Mouse (Mus musculus) Patski (cell line): ENCODE measurements around the gene Chtop. TPM values are rescaled to one million over a fixed set of nuclear protein-coding genes. Genes with fewer than 3 reads are reported as not detected.
A peak's percentile ranks its signal among the peaks of the same experiment; 100 is the strongest.

Experiments
- ATAC-seq: fragments of 100-300 bp; one replicate; pipeline ENCODE4 v1.8.0; 2021
- CTCF ChIA-PET: fragments of 350-600 bp; sonication (Branson Sonifier 250); formaldehyde crosslinking; loops from one replicate; lab custom pipeline; 2022; ENCODE audit warnings: inconsistent platforms; lab: Charles Lee
- POLR2A ChIA-PET: fragments of 350-600 bp; sonication (Branson Sonifier 250); formaldehyde crosslinking; loops from one replicate; lab custom pipeline; 2022; ENCODE audit warnings: antibody characterized with exemption, inconsistent platforms; lab: Charles Lee
- DNase-seq: peaks from one replicate; pipeline ENCODE4 v3.0.0-alpha.2; 2011; ENCODE audit warnings: low read depth, low spot score
- H3K27me3 ChIP-seq: fragments of 371-371 bp; one replicate; pipeline ENCODE4 v1.5.1; 2021
- CTCF ChIP-seq: fragments of 100-300 bp; IDR thresholded peaks from one replicate; pipeline ENCODE4 v1.5.1; 2021
- in situ Hi-C: fragments of 300-500 bp; cut with MboI; formaldehyde crosslinking; loops from 3 replicates; pipeline ENCODE4 v1.11.1; 2018; ENCODE audit warnings: low pct_unique_long_range_greater_than_20kb, mixed read lengths
- polyA plus RNA-seq: library from polyadenylated mRNA; unstranded; gene quantifications from one replicate; pipeline ENCODE4 v1.2.3, GENCODE M21; 2021

Gene Chtop
- polyA plus RNA-seq, 1 experiment from 2014 or later = 145 TPM

- DNase-seq (no peak), ATAC-seq (no peak)
- ChIA-PET POLR2A (no interaction called here), CTCF (interaction anchor here (1.3 to 1.4 kb wide), 2 partner anchors 12 to 52 kb away, joined by 3 read pairs; no protein-coding TSS in a partner anchor)
- H3K27me3 ChIP-seq = no peaks in the 10 kb centered on the region
- in situ Hi-C loops = no loop called here
- no peak for TF ChIP-seq CTCF
These were observed 22.4 kb upstream of the Chtop start for GRCm38 (mm10) chr3:90531713-90532112.

GRCm38 (mm10) chr3:90527291-90527873 lies 18.1 kb upstream of the Chtop start:
- no peak for TF ChIP-seq CTCF
- H3K27me3 ChIP-seq = no peaks in the 10 kb centered on the region
- ChIA-PET CTCF (interaction anchor here (1.0 to 6.2 kb wide), 6 partner anchors 9 to 125 kb away, joined by 4 to 66 read pairs (median 22); partner anchors contain the start of genes S100a16, S100a6 and S100a7a), POLR2A (interaction anchor here (0.8 to 1.3 kb wide), 5 partner anchors 9 to 87 kb away, joined by 3 to 4 read pairs (median 3); partner anchors contain the start of gene S100a16)
- ATAC-seq (no peak), DNase-seq (no peak)
- in situ Hi-C loops = no loop called here

GRCm38 (mm10) chr3:90526580-90526979 lies 17.3 kb upstream of the Chtop start, which contains the start of gene S100a14:
Gene S100a14 (plus strand): TSS chr3:90526856.
- ATAC-seq = no peak
- DNase-seq = no peak
- CTCF ChIA-PET = interaction anchor here (0.9 to 6.2 kb wide), 17 partner anchors 10 to 179 kb away, joined by 3 to 66 read pairs (median 6); partner anchors contain the start of genes Chtop, S100a16, S100a3 and S100a6

GRCm38 (mm10) chr3:90526076-90526475 lies 16.8 kb upstream of the Chtop start:
- TF ChIP-seq CTCF = no peak
- ATAC-seq = no peak
- in situ Hi-C loops = no loop called here
- DNase-seq = no peak
- ChIA-PET POLR2A (no interaction called here), CTCF (interaction anchor here (0.9 to 6.2 kb wide), 21 partner anchors 10 to 184 kb away, joined by 3 to 66 read pairs (median 6); partner anchors contain the start of genes Chtop, S100a16, S100a3 and S100a6)
- H3K27me3 ChIP-seq = no peaks in the 10 kb centered on the region

More at GRCm38 (mm10) chr3:90526580-90526979, 17.3 kb upstream of the Chtop start, which contains the start of gene S100a14:
- POLR2A ChIA-PET = interaction anchor here (0.8 to 1.3 kb wide), 4 partner anchors 10 to 88 kb away, joined by 3 to 4 read pairs (median 3); partner anchors contain the start of gene S100a16
- H3K27me3 ChIP-seq = no peaks in the 10 kb centered on the region
- TF ChIP-seq CTCF = no peak
- in situ Hi-C loops = no loop called here

DNA sequence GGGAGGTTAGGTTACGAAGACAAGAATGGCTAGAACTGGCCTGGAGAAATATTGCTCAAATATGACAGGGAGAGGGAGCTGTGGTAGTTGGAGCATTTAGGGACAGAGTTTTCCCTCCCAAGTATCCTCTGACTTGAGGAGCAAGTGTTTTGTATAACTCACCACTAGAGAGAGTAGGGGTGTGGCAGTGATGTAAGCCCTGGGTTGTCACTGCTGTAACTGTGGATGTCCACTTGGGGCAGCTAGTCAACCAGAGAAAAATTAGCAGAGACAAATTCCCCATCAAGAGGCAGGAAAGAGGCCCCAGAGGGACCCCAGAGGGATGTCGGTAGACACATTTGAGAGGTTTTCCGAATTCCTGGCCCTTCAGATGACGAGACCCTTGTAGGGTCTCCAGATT lies 16.1 kb upstream of the Chtop start:
- ChIA-PET CTCF (interaction anchor here (0.9 to 6.2 kb wide), 27 partner anchors 10 to 185 kb away, joined by 3 to 66 read pairs (median 5); partner anchors contain the start of genes Chtop, Gm42674, S100a16 and S100a3), POLR2A (interaction anchor here (0.6 to 1.2 kb wide), 3 partner anchors 58 to 164 kb away, joined by 3 read pairs; partner anchors contain the start of gene S100a4)
- in situ Hi-C loops = no loop called here
- DNase-seq (no peak), ATAC-seq (peak; percentile 73)
- peak; percentile 98 for TF ChIP-seq CTCF
- H3K27me3 ChIP-seq = no peaks in the 10 kb centered on the region

- ATAC-seq (no peak), DNase-seq (no peak)
- ChIA-PET CTCF (interaction anchor here (1.1 to 1.3 kb wide), 2 partner anchors 91 to 193 kb away, joined by 3 to 7 read pairs; no protein-coding TSS in a partner anchor), POLR2A (no interaction called here)
- in situ Hi-C loops = loop anchor here (5.0 kb wide), 1 partner anchor 100 kb away; no protein-coding TSS in a partner anchor
- no peak for TF ChIP-seq CTCF
- H3K27me3 ChIP-seq = no peaks in the 10 kb centered on the region
These were observed 8.4 kb upstream of the Chtop start for GRCm38 (mm10) chr3:90517711-90518110.

- no peak for DNase-seq
- in situ Hi-C loops = loop anchor here (5.0 kb wide), 1 partner anchor 102 kb away; no protein-coding TSS in a partner anchor
- CTCF ChIA-PET = interaction anchor here (1.2 to 1.6 kb wide), 3 partner anchors 9 to 138 kb away, joined by 3 to 4 read pairs (median 4); partner anchors contain the start of genes S100a7a and Snapin
- no peaks in the 10 kb centered on the region for H3K27me3 ChIP-seq
- no peak for ATAC-seq
- POLR2A ChIA-PET = no interaction called here
- no peak for TF ChIP-seq CTCF
These were observed 6.5 kb upstream of the Chtop start for GRCm38 (mm10) chr3:90515789-90516188.

GRCm38 (mm10) chr3:90515242-90515641 lies 5.9 kb upstream of the Chtop start:
- ATAC-seq = no peak

GRCm38 (mm10) chr3:90514691-90515090 lies 5.4 kb upstream of the Chtop start:
- H3K27me3 ChIP-seq = no peaks in the 10 kb centered on the region
- DNase-seq = no peak
- no peak for TF ChIP-seq CTCF
- ChIA-PET CTCF (interaction anchor here (0.9 to 1.6 kb wide), 4 partner anchors 11 to 139 kb away, joined by 3 to 4 read pairs (median 4); partner anchors contain the start of genes S100a7a and Snapin), POLR2A (no interaction called here)
- in situ Hi-C loops = loop anchor here (5.0 kb wide), 1 partner anchor 103 kb away; no protein-coding TSS in a partner anchor
- ATAC-seq = peak; percentile 64

More at GRCm38 (mm10) chr3:90515242-90515641, 5.9 kb upstream of the Chtop start:
- ChIA-PET CTCF (interaction anchor here (0.9 to 1.6 kb wide), 4 partner anchors 10 to 138 kb away, joined by 3 to 4 read pairs (median 4); partner anchors contain the start of genes S100a7a and Snapin), POLR2A (no interaction called here)
- in situ Hi-C loops = loop anchor here (5.0 kb wide), 1 partner anchor 102 kb away; no protein-coding TSS in a partner anchor
- H3K27me3 ChIP-seq = no peaks in the 10 kb centered on the region
- no peak for TF ChIP-seq CTCF
- DNase-seq = no peak
